Mouse (Mus musculus) forebrain, embryonic 14.5 days (tissue): ENCODE measurements around the gene Meis1. TPM values are rescaled to one million over a fixed set of nuclear protein-coding genes. Genes with fewer than 3 reads are reported as not detected.

ENCODE experiments used
- ATAC-seq: fragments of 200-750 bp; cut with Nextera tagmentation; 2 replicates; pipeline ENCODE4 v1.8.0; 2017; ENCODE audit warnings: mild to moderate bottlenecking, moderate library complexity
- DNase-seq: peaks from one replicate; pipeline ENCODE4 v3.0.0-alpha.2; 2015; ENCODE audit warnings: low spot score
- H3K27ac ChIP-seq: fragments of 300-500 bp; sonication (generic); 2 replicates; pipeline ENCODE4 v1.5.1; 2014; ENCODE audit warnings: low read depth, mild to moderate bottlenecking, control low read depth, low read length, moderate library complexity
- H3K27me3 ChIP-seq: fragments of 300-500 bp; sonication (generic); replicated peaks from 2 replicates; pipeline ENCODE4 v1.6.1; 2014; ENCODE audit warnings: low read length, control low read depth, mixed read lengths; ENCODE audit not compliant: control insufficient read depth, insufficient read depth
- H3K36me3 ChIP-seq: fragments of 300-500 bp; sonication (generic); 2 replicates; pipeline ENCODE4 v1.6.1; 2014; ENCODE audit warnings: low read length, control low read depth; ENCODE audit not compliant: control insufficient read depth, insufficient read depth
- H3K4me1 ChIP-seq: fragments of 300-500 bp; sonication (generic); 2 replicates; pipeline ENCODE4 v1.6.1; 2014; ENCODE audit warnings: antibody characterized with exemption, low read length, control low read depth; ENCODE audit not compliant: control insufficient read depth, insufficient read depth
- H3K4me2 ChIP-seq: fragments of 300-500 bp; sonication (generic); 2 replicates; pipeline ENCODE4 v1.6.1; 2014; ENCODE audit warnings: mild to moderate bottlenecking, control low read depth, low read length
- H3K4me3 ChIP-seq: fragments of 300-500 bp; sonication (generic); 2 replicates; pipeline ENCODE4 v1.5.1; 2014; ENCODE audit warnings: low read depth, low read length, control low read depth
- H3K9ac ChIP-seq: fragments of 300-500 bp; sonication (generic); 2 replicates; pipeline ENCODE4 v1.6.1; 2014; ENCODE audit warnings: mild to moderate bottlenecking, low read length, control low read depth, moderate library complexity
- H3K9me3 ChIP-seq: fragments of 300-500 bp; sonication (generic); replicated peaks from 2 replicates; pipeline ENCODE4 v1.6.1; 2016; ENCODE audit warnings: low read length, control low read depth, mixed read lengths; ENCODE audit not compliant: control insufficient read depth
- WGBS: fragments of 180-500 bp; shearing (Covaris S2); extraction: QIAGEN DNeasy Blood & Tissue Kit; methylation state at CpG from one replicate; pipeline ENCODE4 v1.1.7; 2014; 5-methylcytosine and 5-hydroxymethylcytosine counted together
- polyA plus RNA-seq: library from polyadenylated mRNA; unstranded; fragments of >200 nt; fragmentation: Nextera tagmentation; extraction: Ambion mirVana; gene quantifications from 2 replicates; pipeline ENCODE4 v1.2.1, GENCODE M21; 2014

The Meis1 gene
- polyA plus RNA-seq, 1 experiment from 2014 or later = 20.1 TPM

GRCm38 (mm10) chr11:19022576-19022975, 3.8 kb upstream of the Meis1 start:
- 34% methylated on average over 2 of the region's 2 CpGs for WGBS
- H3K9ac ChIP-seq = no peak overlapping the region
- no peak overlapping the region for H3K4me3 ChIP-seq
- H3K27ac ChIP-seq = no peak overlapping the region
- H3K4me2 ChIP-seq = no peak overlapping the region
- peaks cover 34% of the 10 kb centered on the region for H3K27me3 ChIP-seq
- DNase-seq = no peak
- ATAC-seq = no peak
- peaks cover 11% of the 10 kb centered on the region for H3K4me1 ChIP-seq
- no peaks in the 10 kb centered on the region for H3K36me3 ChIP-seq
- H3K9me3 ChIP-seq = no peaks in the 10 kb centered on the region

- peaks cover 31% of the 10 kb centered on the region for H3K27me3 ChIP-seq
- peak overlapping the region; percentile 80 for H3K4me2 ChIP-seq
- H3K36me3 ChIP-seq = no peaks in the 10 kb centered on the region
- H3K9ac ChIP-seq = peak overlapping the region; percentile 52
- 0 out of 2 replicates have a peak overlapping the region, but pooled peaks have one; percentile 33 for H3K27ac ChIP-seq
- peak; percentile 14 for ATAC-seq
- H3K9me3 ChIP-seq = no peaks in the 10 kb centered on the region
- peaks cover 4% of the 10 kb centered on the region for H3K4me1 ChIP-seq
- 2% methylated on average over 28 of the region's 28 CpGs for WGBS
- H3K4me3 ChIP-seq = peak overlapping the region; percentile 58
- DNase-seq = peak; percentile 52
Measured at GRCm38 (mm10) chr11:19020951-19021710, 2.3 kb upstream of the Meis1 start.

GRCm38 (mm10) chr11:19020371-19020824, 1.6 kb upstream of the Meis1 start:
- H3K27ac ChIP-seq = peak overlapping the region; percentile 95
- DNase-seq (peak; percentile 97), ATAC-seq (peak; percentile 89)
- peaks cover 4% of the 10 kb centered on the region for H3K4me1 ChIP-seq
- peaks cover 31% of the 10 kb centered on the region for H3K27me3 ChIP-seq
- H3K36me3 ChIP-seq = no peaks in the 10 kb centered on the region
- under 1% methylated on average over 25 of the region's 25 CpGs for WGBS
- no peaks in the 10 kb centered on the region for H3K9me3 ChIP-seq
- peak overlapping the region; percentile 58 for H3K4me3 ChIP-seq
- peak overlapping the region; percentile 95 for H3K9ac ChIP-seq
- H3K4me2 ChIP-seq = peak overlapping the region; percentile 80

GRCm38 (mm10) chr11:19019204-19020171, 703 bp upstream of the Meis1 start:
- Histone ChIP-seq H3K4me3 (peak overlapping the region; percentile 58), H3K27me3 (peaks cover 28% of the 10 kb centered on the region), H3K27ac (peak overlapping the region; percentile 95), H3K9me3 (no peaks in the 10 kb centered on the region), H3K9ac (peak overlapping the region; percentile 95), H3K36me3 (no peaks in the 10 kb centered on the region), H3K4me1 (peaks cover 4% of the 10 kb centered on the region), H3K4me2 (peak overlapping the region; percentile 80)
- ATAC-seq (peak; percentile 56), DNase-seq (peak; percentile 73)
- WGBS = under 1% methylated on average over 67 of the region's 67 CpGs

GRCm38 (mm10) chr11:19017719-19018413, 919 bp downstream of the Meis1 start:
- no peak for DNase-seq
- Histone ChIP-seq H3K4me1 (peaks cover 4% of the 10 kb centered on the region), H3K9me3 (no peaks in the 10 kb centered on the region), H3K36me3 (no peaks in the 10 kb centered on the region), H3K9ac (peak overlapping the region; percentile 95), H3K4me3 (peak overlapping the region; percentile 58), H3K27ac (peak overlapping the region; percentile 95; the same call in 1 of the 2 replicates), H3K4me2 (peak overlapping the region; percentile 80), H3K27me3 (peaks cover 34% of the 10 kb centered on the region)
- 2% methylated on average over 14 of the region's 14 CpGs for WGBS
- no peak for ATAC-seq

- Histone ChIP-seq H3K4me2 (peak overlapping the region; percentile 80), H3K4me3 (peak overlapping the region; percentile 58), H3K27me3 (peaks cover 35% of the 10 kb centered on the region), H3K36me3 (no peaks in the 10 kb centered on the region), H3K9me3 (no peaks in the 10 kb centered on the region), H3K9ac (no peak overlapping the region; the same call in 1 of the 2 replicates), H3K27ac (no peak overlapping the region), H3K4me1 (peaks cover 4% of the 10 kb centered on the region)
- no peak for ATAC-seq
- WGBS = 0% methylated on average over 1 of the region's 1 CpGs
- DNase-seq = no peak
Measured at GRCm38 (mm10) chr11:19017262-19017661, 1.5 kb downstream of the Meis1 start.

GRCm38 (mm10) chr11:19016481-19017220, 2.1 kb downstream of the Meis1 start:
- peaks cover 34% of the 10 kb centered on the region for H3K27me3 ChIP-seq
- no peak for ATAC-seq
- no peak for DNase-seq
- peak overlapping the region; percentile 59 for H3K9ac ChIP-seq
- WGBS = 2% methylated on average over 10 of the region's 10 CpGs
- H3K36me3 ChIP-seq = no peaks in the 10 kb centered on the region
- H3K4me3 ChIP-seq = peak overlapping the region; percentile 58
- H3K9me3 ChIP-seq = no peaks in the 10 kb centered on the region
- H3K4me1 ChIP-seq = peaks cover 4% of the 10 kb centered on the region
- no peak overlapping the region for H3K27ac ChIP-seq
- H3K4me2 ChIP-seq = peak overlapping the region; percentile 80
